Comparison of ENCODE assay signal across 15 mouse cellular contexts in genomic region chr10:25392786-25393185, GRCm38 (mm10).
"Had no signal": no experiment of that assay in that cellular context is flagged by ENCODE, and none has a peak within 500 bp of the region (broad histone marks: within the 10 kb centered on the region; RNA-seq: fewer than 3 reads in every experiment).

No protein-coding gene starts in this region.

- H3K4me2 ChIP-seq: limb, embryonic 15.5 days; liver, embryonic 13.5 days; midbrain, embryonic 11.5 days; neural tube, embryonic 15.5 days had no signal

- H3K27ac ChIP-seq: limb, embryonic 15.5 days; liver, embryonic 13.5 days; neural tube, embryonic 15.5 days; stomach, postnatal 0 days had no signal

- DNase-seq: kidney, adult 8-10 months; kidney, postnatal 25 days; layer of hippocampus, postnatal 36 days; liver, embryonic 13.5 days; lung, adult 18-20 months; lung, postnatal 4 days; right cerebral cortex, adult 18-20 months; right cerebral cortex, postnatal 25 days; thymus, postnatal 4 days had no signal

- ATAC-seq: midbrain, embryonic 16.5 days had no signal

- H3K9ac ChIP-seq: limb, embryonic 15.5 days; liver, embryonic 13.5 days; neural tube, embryonic 15.5 days had no signal

- H3K4me3 ChIP-seq: limb, embryonic 15.5 days; liver, embryonic 13.5 days; megakaryocyte, embryonic 14.5 days; neural tube, embryonic 15.5 days had no signal

- H3K4me1 ChIP-seq: neural tube, embryonic 15.5 days had no signal

- H3K27me3 ChIP-seq: limb, embryonic 15.5 days; liver, embryonic 13.5 days; megakaryocyte, embryonic 14.5 days; neural tube, embryonic 15.5 days had no signal

- H3K9me3 ChIP-seq: limb, embryonic 15.5 days; liver, embryonic 13.5 days; megakaryocyte, embryonic 14.5 days; neural tube, embryonic 15.5 days had no signal

- H3K36me3 ChIP-seq: limb, embryonic 15.5 days; liver, embryonic 13.5 days; neural tube, embryonic 15.5 days had no signal
